Mouse (Mus musculus) megakaryocyte, embryonic 14.5 days (primary cell): Measurements from ENCODE around the gene Maz. TPM values are rescaled to one million over a fixed set of nuclear protein-coding genes. Genes with fewer than 3 reads are reported as not detected.

Source experiments
- H3K27me3 ChIP-seq: replicated peaks from 2 replicates; pipeline ENCODE3; 2012; ENCODE audit warnings: inconsistent platforms
- H3K36me3 ChIP-seq: replicated peaks from 2 replicates; pipeline ENCODE3; 2012; ENCODE audit warnings: low read length, inconsistent platforms, mixed read lengths
- H3K4me1 ChIP-seq: 2 replicates; pipeline ENCODE4 v1.6.1; 2012; ENCODE audit warnings: inconsistent platforms
- H3K4me3 ChIP-seq: replicated peaks from 2 replicates; pipeline ENCODE3; 2012; ENCODE audit warnings: moderate library complexity, mild to moderate bottlenecking, inconsistent platforms
- H3K9me3 ChIP-seq: 2 replicates; pipeline ENCODE4 v1.6.1; 2012; ENCODE audit warnings: inconsistent platforms
- FLI1 ChIP-seq: IDR thresholded peaks from 2 replicates; pipeline ENCODE4 v1.6.1; 2012; ENCODE audit warnings: low read length, inconsistent platforms, mixed read lengths
- GATA1 ChIP-seq: IDR thresholded peaks from 3 replicates; pipeline ENCODE4 v1.6.1; 2012; ENCODE audit warnings: mixed read lengths, low read length, inconsistent platforms, borderline replicate concordance
- polyA plus RNA-seq: library from polyadenylated mRNA; stranded (reverse); fragments of >175 nt; gene quantifications from 2 replicates; pipeline ENCODE4 v1.2.3, GENCODE M21; 2012; ENCODE audit warnings: low replicate concordance; ENCODE audit not compliant: insufficient read depth

Maz gene
- polyA plus RNA-seq, 1 experiment = 324 TPM

DNA sequence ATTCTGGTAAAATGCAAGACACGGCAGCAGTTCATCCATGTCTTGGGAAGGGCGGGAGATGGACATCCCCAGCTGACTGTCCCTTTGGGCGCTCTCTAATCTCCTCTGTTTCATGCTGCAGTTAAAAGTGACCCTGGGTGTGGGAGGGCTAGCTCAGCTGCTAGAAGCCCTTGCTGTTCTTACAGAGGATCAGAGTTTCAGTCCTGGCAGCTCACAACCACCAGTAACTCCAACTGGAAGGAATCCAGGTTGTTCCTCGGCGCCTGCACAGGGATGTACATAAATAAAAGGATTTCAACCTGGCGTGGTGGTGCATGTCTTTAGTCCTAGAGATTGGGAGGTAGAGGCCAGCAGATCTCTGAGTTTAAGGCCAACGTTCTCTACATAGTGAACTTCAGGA, 43.7 kb downstream of the Maz start:
- Histone ChIP-seq H3K36me3 (peaks cover 91% of the 10 kb centered on the region), H3K4me1 (peaks cover 38% of the 10 kb centered on the region), H3K9me3 (no peaks in the 10 kb centered on the region), H3K27me3 (no peaks in the 10 kb centered on the region), H3K4me3 (no peak overlapping the region)
- no peak for TF ChIP-seq FLI1
- TF ChIP-seq GATA1 = no peak

DNA sequence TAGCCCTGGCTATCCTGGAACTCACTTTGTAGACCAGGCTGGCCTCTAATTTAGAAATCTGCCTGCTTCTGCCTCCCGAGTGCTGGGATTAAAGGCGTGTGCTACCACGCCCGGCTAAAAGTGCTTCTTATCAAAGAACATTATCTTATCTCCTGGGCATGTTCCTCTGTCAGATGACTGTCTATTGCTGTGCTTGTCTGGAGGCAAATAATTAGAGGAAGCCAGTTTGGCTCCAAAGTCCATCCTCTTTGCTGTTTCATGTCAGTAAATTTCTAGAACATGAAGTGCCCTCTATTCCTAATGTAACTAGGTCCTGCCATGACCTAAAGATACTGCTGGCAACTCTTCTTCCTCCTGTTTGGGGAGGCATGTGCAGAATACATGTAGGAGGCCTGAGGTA, 44.8 kb downstream of the Maz start:
- no peaks in the 10 kb centered on the region for H3K9me3 ChIP-seq
- no peaks in the 10 kb centered on the region for H3K27me3 ChIP-seq
- no peak overlapping the region for H3K4me3 ChIP-seq
- H3K4me1 ChIP-seq = peaks cover 46% of the 10 kb centered on the region
- TF ChIP-seq GATA1 (no peak), FLI1 (no peak)
- H3K36me3 ChIP-seq = peaks cover 87% of the 10 kb centered on the region

DNA sequence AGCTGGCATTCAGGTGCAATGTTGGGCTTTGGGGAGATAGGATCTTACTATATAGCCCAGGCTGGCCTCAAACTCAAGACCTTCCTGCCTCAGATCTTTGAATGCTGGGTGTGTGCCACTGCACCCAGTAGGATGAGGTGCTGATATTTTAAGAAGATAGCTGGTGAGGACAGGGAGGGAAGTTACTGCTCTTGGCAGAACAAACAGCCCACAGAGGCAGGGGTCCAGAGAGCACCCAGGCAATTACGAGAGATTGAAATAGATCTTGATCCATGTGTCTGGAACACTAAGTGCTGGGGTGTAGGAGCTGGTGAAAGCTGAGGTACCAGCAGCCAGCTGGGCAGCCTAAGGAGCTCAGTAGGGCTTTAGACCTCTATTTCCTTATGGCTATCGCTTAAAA, 45.2 kb downstream of the Maz start:
- Histone ChIP-seq H3K36me3 (peaks cover 82% of the 10 kb centered on the region), H3K4me3 (no peak overlapping the region), H3K9me3 (no peaks in the 10 kb centered on the region), H3K4me1 (peaks cover 51% of the 10 kb centered on the region), H3K27me3 (no peaks in the 10 kb centered on the region)
- no peak for TF ChIP-seq FLI1
- no peak for TF ChIP-seq GATA1

DNA sequence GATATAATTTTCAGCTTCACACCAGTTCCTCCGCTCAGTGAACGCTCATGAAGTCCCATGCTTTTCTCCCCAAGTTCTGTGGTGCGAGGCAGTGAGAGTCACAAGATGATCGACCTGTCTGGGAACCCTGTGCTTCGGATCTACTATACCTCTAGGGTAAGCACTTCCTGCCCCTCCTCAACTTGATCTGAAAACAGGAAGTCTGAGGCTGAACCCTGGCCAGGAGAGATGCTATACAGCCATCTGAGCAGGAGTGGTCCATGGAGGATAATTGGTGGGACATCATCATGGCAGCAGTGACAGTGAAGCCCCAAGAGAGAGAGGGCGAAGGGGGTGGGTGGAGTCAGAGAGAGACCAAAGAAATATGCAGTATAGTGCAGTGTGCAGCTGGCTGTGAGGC, 48.0 kb downstream of the Maz start:
- H3K4me1 ChIP-seq = peaks cover 62% of the 10 kb centered on the region
- H3K9me3 ChIP-seq = no peaks in the 10 kb centered on the region
- TF ChIP-seq GATA1 = no peak
- TF ChIP-seq FLI1 = no peak
- H3K4me3 ChIP-seq = no peak overlapping the region
- no peaks in the 10 kb centered on the region for H3K27me3 ChIP-seq
- H3K36me3 ChIP-seq = peaks cover 58% of the 10 kb centered on the region

DNA sequence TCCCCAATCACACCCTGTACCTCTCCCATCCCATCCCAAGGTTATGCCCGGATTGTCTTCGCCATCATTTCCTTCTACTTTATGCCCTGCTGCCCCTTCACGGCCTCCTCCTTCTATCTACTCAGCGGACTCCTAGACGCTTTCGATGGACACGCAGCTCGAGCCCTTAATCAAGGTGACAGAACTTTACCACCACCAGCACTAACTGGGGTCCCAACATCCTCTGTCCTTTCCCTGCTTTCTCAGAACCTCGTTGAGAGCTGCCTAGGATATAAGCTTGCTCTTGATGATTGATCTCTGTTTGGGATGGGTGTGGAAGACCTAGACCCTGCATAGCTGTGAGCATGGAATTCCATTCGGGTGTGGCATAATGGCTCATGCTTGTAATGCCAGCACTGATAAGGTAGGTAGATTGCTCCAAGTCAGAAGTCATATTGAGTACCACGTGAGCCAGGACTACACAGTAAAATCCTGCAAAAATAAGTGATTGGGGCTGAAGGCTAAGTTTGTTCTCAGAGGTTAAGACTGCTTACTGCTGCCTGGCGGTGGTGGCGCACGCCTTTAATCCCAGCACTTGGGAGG, 49.9 kb downstream of the Maz start:
- TF ChIP-seq FLI1 (no peak), GATA1 (no peak)
- Histone ChIP-seq H3K27me3 (peaks cover 1% of the 10 kb centered on the region), H3K9me3 (no peaks in the 10 kb centered on the region), H3K4me1 (peaks cover 63% of the 10 kb centered on the region), H3K36me3 (peaks cover 41% of the 10 kb centered on the region), H3K4me3 (peak overlapping the region; percentile 95)

DNA sequence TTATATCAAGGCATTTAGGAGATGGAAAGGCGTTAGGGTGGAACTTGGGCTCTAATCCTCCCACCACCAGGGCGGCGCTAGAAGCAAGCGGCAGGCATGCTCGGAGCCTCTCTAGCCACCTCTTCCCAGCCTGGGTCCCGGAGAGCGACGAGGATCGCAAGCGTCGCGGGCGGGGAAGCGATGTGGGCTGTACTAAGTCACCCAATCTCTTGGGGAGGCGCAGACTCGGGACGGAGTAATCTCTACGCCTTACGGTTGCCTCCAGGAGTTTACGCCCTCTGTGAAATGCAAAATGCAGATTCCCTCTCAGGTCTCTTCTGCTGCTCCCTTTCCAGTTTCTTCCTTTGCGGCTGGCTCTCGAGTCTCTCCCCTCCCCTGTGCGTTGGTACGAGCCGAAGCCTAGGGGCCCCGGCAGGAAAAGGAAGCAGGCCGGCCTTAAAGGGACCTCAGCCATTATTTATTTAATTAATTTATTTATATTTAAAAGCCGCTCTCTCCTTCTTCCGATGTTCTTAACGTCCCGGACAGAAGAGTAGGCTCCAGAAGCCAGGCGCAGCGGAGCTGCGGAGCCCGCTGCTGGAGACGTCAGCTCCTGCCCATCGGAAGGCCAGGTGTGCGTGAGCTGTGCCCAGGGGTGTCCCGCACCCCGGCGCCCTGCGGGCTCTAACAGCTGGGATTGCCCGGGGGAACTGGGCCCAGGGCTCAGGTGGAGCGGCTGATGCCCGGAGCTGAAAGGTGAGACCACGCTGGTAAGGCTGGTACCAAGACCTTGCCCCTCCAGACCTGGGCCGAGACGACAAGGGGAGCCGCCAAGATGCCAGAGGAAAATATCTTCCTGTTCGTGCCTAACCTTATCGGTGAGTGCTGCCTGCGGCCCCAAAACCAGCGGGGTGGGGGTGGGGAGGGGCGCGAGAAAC, 50.6 kb downstream of the Maz start, which contains the start of gene Cdiptos:
TSS of gene Cdiptos (minus strand) at position 149 of the 917 bp plus-strand sequence.
- H3K4me1 ChIP-seq = peaks cover 59% of the 10 kb centered on the region
- H3K27me3 ChIP-seq = peaks cover 1% of the 10 kb centered on the region
- TF ChIP-seq FLI1 = 0 out of 2 replicates have a peak, but pooled peaks have one; percentile 16
- no peak for TF ChIP-seq GATA1
- no peaks in the 10 kb centered on the region for H3K9me3 ChIP-seq
- peaks cover 35% of the 10 kb centered on the region for H3K36me3 ChIP-seq
- peak within 1 kb of the TSS; percentile 95 for H3K4me3 ChIP-seq

DNA sequence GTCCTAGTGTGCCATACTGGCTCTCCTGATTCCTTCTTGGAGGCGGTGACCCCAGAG, 51.1 kb downstream of the Maz start, which contains the start of gene Cdipt:
TSS of gene Cdipt (plus strand) at position 22 of the 57 bp plus-strand sequence.
- H3K4me3 ChIP-seq = peak within 1 kb of the TSS; percentile 95
- H3K27me3 ChIP-seq = peaks cover 1% of the 10 kb centered on the region
- peaks cover 30% of the 10 kb centered on the region for H3K36me3 ChIP-seq
- TF ChIP-seq FLI1 (no peak), GATA1 (no peak)
- no peaks in the 10 kb centered on the region for H3K9me3 ChIP-seq
- peaks cover 60% of the 10 kb centered on the region for H3K4me1 ChIP-seq

DNA sequence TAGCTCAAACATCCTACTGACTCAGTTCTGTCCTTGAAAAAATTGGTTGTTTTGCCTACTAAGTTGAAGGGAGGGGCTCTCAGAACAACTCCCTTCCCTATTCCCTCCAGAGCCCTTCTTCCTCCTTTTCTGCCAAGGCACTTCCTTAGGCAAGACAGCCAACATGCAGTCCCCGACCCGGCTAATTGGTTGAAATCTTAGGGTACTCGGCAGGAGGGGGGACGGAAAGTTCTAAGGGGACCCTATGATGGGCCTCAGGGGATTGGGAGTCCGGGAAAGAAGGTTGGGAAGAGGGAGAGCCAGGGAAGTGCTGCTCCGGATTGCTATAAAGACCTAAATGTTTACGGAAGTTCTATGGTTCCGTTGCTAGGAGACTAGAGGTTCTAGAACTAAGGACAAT, 51.3 kb downstream of the Maz start:
- Histone ChIP-seq H3K36me3 (peaks cover 29% of the 10 kb centered on the region), H3K4me1 (peaks cover 60% of the 10 kb centered on the region), H3K4me3 (peak overlapping the region; percentile 95), H3K9me3 (no peaks in the 10 kb centered on the region), H3K27me3 (peaks cover 1% of the 10 kb centered on the region)
- TF ChIP-seq GATA1 (no peak), FLI1 (no peak)

Other genes with a start within 250 kb of the Maz start
- 3.0 and 15.0 TPM in 2 replicates for gene Tbx6, start 245.6 kb downstream of the Maz start, polyA plus RNA-seq
- gene Ppp4c, start 234.5 kb downstream of the Maz start, polyA plus RNA-seq = 46.3 and 115 TPM in 2 replicates
- 13.5 and 29.3 TPM in 2 replicates for gene Fam57b, start 229.4 kb downstream of the Maz start, polyA plus RNA-seq
- gene 4930451I11Rik, start 195.4 kb downstream of the Maz start, polyA plus RNA-seq = not detected in 2 replicates
- 1.3 TPM in 1 of 2 replicates, not detected in the other for gene Doc2a, start 179.6 kb downstream of the Maz start, polyA plus RNA-seq
- gene Hirip3, start 165.1 kb downstream of the Maz start, polyA plus RNA-seq = 9.3 and 60.8 TPM in 2 replicates
- gene Ino80e, start 164.7 kb downstream of the Maz start, polyA plus RNA-seq = 823 and 1,411 TPM in 2 replicates
- 159 and 479 TPM in 2 replicates for gene Taok2, start 142.3 kb downstream of the Maz start, polyA plus RNA-seq
- gene Tmem219, start 104.1 kb downstream of the Maz start, polyA plus RNA-seq = 50.9 TPM in 2 replicates
- 26.4 and 59.2 TPM in 2 replicates for gene Kctd13, start 98.2 kb downstream of the Maz start, polyA plus RNA-seq
- gene Asphd1, start 77.5 kb downstream of the Maz start, polyA plus RNA-seq = not detected in 2 replicates
- gene Sez6l2, start 76.5 kb downstream of the Maz start, polyA plus RNA-seq = 1.7 and 2.0 TPM in 2 replicates
- gene Cdipt, start 51.1 kb downstream of the Maz start, polyA plus RNA-seq = 105 and 211 TPM in 2 replicates
- 1.8 TPM in 1 of 2 replicates, not detected in the other for gene Cdiptos, start 50.9 kb downstream of the Maz start, polyA plus RNA-seq
- gene Mvp, start 12.4 kb downstream of the Maz start, polyA plus RNA-seq = 39.1 and 72.4 TPM in 2 replicates
- gene Pagr1b, start 10.6 kb downstream of the Maz start, polyA plus RNA-seq = 4.2 TPM in 1 of 2 replicates, not detected in the other
- gene Pagr1a, start 9.7 kb downstream of the Maz start, polyA plus RNA-seq = 15.8 and 94.8 TPM in 2 replicates
- 164 and 252 TPM in 2 replicates for gene Gm42742, start 5.9 kb downstream of the Maz start, polyA plus RNA-seq
- gene Prrt2, start 5.8 kb downstream of the Maz start, polyA plus RNA-seq = 0.68 and 3.9 TPM in 2 replicates
- gene Kif22, start 15.4 kb upstream of the Maz start, polyA plus RNA-seq = 6.8 and 18.0 TPM in 2 replicates
- not detected in 2 replicates for gene Zg16, start 60.3 kb upstream of the Maz start, polyA plus RNA-seq
- gene AI467606, start 64.3 kb upstream of the Maz start, polyA plus RNA-seq = 71.8 and 93.9 TPM in 2 replicates
- gene Qprt, start 95.2 kb upstream of the Maz start, polyA plus RNA-seq = not detected in 2 replicates
- 2.2 and 17.4 TPM in 2 replicates for gene Spn, start 110.8 kb upstream of the Maz start, polyA plus RNA-seq
- gene Cd2bp2, start 169.0 kb upstream of the Maz start, polyA plus RNA-seq = 13.5 and 43.5 TPM in 2 replicates
- gene Tbc1d10b, start 181.4 kb upstream of the Maz start, polyA plus RNA-seq = 83.3 and 137 TPM in 2 replicates
- 4.7 TPM in 1 of 2 replicates, not detected in the other for gene Mylpf, start 181.9 kb upstream of the Maz start, polyA plus RNA-seq
- 10.8 and 17.3 TPM in 2 replicates for gene Zfp553, start 206.0 kb upstream of the Maz start, polyA plus RNA-seq
- 369 and 529 TPM in 2 replicates for gene Sept1, start 206.1 kb upstream of the Maz start, polyA plus RNA-seq
- gene Zfp771, start 217.2 kb upstream of the Maz start, polyA plus RNA-seq = 85.4 and 270 TPM in 2 replicates
- gene Dctpp1, start 233.7 kb upstream of the Maz start, polyA plus RNA-seq = 65.3 and 143 TPM in 2 replicates
- gene Sephs2, start 247.0 kb upstream of the Maz start, polyA plus RNA-seq = 32.9 and 41.0 TPM in 2 replicates